Mouse (Mus musculus) hindbrain, postnatal 0 days (tissue): ENCODE data around the gene Itpr2. TPM values are rescaled to one million over a fixed set of nuclear protein-coding genes. Genes with fewer than 3 reads are reported as not detected.

ENCODE experiments used
- ATAC-seq: fragments of 200-750 bp; cut with Nextera tagmentation; 2 replicates; pipeline ENCODE4 v1.8.0; 2017; ENCODE audit warnings: mild to moderate bottlenecking, moderate TSS enrichment, moderate library complexity
- DNase-seq: peaks from one replicate; pipeline ENCODE4 v3.0.0-alpha.2; 2015; ENCODE audit warnings: low spot score
- H3K27ac ChIP-seq: fragments of 300-500 bp; sonication (generic); 2 replicates; pipeline ENCODE4 v1.5.1; 2014; ENCODE audit warnings: mild to moderate bottlenecking
- H3K27me3 ChIP-seq: fragments of 300-500 bp; sonication (generic); 2 replicates; pipeline ENCODE4 v1.6.1; 2014; ENCODE audit warnings: low read length, mixed read lengths; ENCODE audit not compliant: insufficient read depth
- H3K36me3 ChIP-seq: fragments of 300-500 bp; sonication (generic); 2 replicates; pipeline ENCODE4 v1.6.1; 2014; ENCODE audit warnings: low read length, mixed read lengths; ENCODE audit not compliant: insufficient read depth
- H3K4me1 ChIP-seq: fragments of 300-500 bp; sonication (generic); 2 replicates; pipeline ENCODE4 v1.6.1; 2014; ENCODE audit warnings: antibody characterized with exemption, low read length, mixed read lengths; ENCODE audit not compliant: insufficient read depth
- H3K4me2 ChIP-seq: fragments of 300-500 bp; sonication (generic); 2 replicates; pipeline ENCODE4 v1.6.1; 2014; ENCODE audit warnings: low read depth, mild to moderate bottlenecking, low read length, moderate library complexity, mixed read lengths
- H3K4me3 ChIP-seq: fragments of 300-500 bp; sonication (generic); 2 replicates; pipeline ENCODE4 v1.5.1; 2014; ENCODE audit warnings: low read length
- H3K9ac ChIP-seq: fragments of 300-500 bp; sonication (generic); replicated peaks from 2 replicates; pipeline ENCODE4 v1.6.1; 2014; ENCODE audit warnings: mild to moderate bottlenecking, low read length, moderate library complexity, mixed read lengths
- H3K9me3 ChIP-seq: fragments of 300-500 bp; sonication (generic); 2 replicates; pipeline ENCODE4 v1.6.1; 2016; ENCODE audit warnings: low read length, mixed read lengths
- CTCF ChIP-seq: IDR thresholded peaks from 2 replicates; pipeline ENCODE4 v1.5.1; 2016; ENCODE audit warnings: antibody characterized with exemption, control low read depth, low read depth
- WGBS: fragments of 180-500 bp; shearing (Covaris S2); extraction: QIAGEN DNeasy Blood & Tissue Kit; methylation state at CpG from one replicate; pipeline ENCODE4 v1.1.7; 2014; 5-methylcytosine and 5-hydroxymethylcytosine counted together
- polyA plus RNA-seq: library from polyadenylated mRNA; unstranded; fragments of >200 nt; fragmentation: Nextera tagmentation; extraction: Ambion mirVana; gene quantifications from 2 replicates; pipeline ENCODE4 v1.2.1, GENCODE M21; 2015
- total RNA-seq: library from RNA; depleted of rRNA; stranded (reverse); fragments of >200 nt; gene quantifications from 2 replicates; pipeline ENCODE4 v1.2.3, GENCODE M21; 2014

Gene Itpr2
- total and polyA plus RNA-seq, 2 experiments from 2014 or later: 15.3 to 15.7 TPM

GRCm38 (mm10) chr6:146326631-146327030 lies 175.4 kb downstream of the Itpr2 start:
- Histone ChIP-seq H3K4me3 (no peak overlapping the region), H3K36me3 (no peaks in the 10 kb centered on the region), H3K4me2 (no peak overlapping the region), H3K27me3 (no peaks in the 10 kb centered on the region), H3K4me1 (no peaks in the 10 kb centered on the region), H3K27ac (no peak overlapping the region), H3K9me3 (no peaks in the 10 kb centered on the region), H3K9ac (no peak overlapping the region)
- TF ChIP-seq CTCF: no peak
- DNase-seq (no peak), ATAC-seq (no peak)
- 92% methylated on average over 8 of the region's 8 CpGs for WGBS

DNA sequence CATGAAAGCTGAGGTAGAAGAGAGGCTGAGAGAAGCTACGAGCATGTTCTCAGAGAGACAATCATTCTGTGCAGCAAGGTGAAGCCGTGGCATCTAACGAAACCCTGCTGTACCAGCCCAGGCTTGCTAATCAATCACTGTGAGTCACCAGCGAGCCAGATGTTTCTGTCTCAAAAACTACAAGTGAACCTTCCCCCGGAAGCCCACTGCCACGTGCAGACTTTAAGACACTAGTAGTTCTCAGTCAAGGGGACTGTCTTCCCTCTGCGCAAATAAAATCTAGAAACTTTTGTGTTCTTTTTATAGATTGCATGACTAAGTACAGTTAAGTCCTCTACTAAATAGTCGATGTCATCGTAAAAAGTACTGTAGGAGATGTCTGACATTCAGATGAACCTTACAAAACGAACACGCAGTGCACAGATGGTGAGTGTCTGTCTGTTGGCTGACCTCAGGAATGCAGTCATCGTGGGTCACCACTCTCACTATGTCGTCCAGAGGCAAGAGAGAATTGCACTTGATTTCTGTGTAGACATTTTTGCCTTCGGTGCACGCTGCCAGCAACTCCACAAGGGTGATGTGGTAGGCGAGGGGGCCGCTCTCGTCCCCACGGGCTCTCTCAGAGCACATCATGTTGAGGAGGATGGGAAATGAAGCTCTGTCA lies 177.3 kb downstream of the Itpr2 start:
- no peaks in the 10 kb centered on the region for H3K36me3 ChIP-seq
- H3K27me3 ChIP-seq: no peaks in the 10 kb centered on the region
- WGBS: 68% methylated on average over 19 of the region's 19 CpGs
- H3K27ac ChIP-seq: no peak overlapping the region
- no peak overlapping the region for H3K4me3 ChIP-seq
- ATAC-seq: no peak
- H3K9me3 ChIP-seq: no peaks in the 10 kb centered on the region
- DNase-seq: no peak
- H3K9ac ChIP-seq: no peak overlapping the region
- no peak overlapping the region for H3K4me2 ChIP-seq
- TF ChIP-seq CTCF: no peak
- H3K4me1 ChIP-seq: no peaks in the 10 kb centered on the region

DNA sequence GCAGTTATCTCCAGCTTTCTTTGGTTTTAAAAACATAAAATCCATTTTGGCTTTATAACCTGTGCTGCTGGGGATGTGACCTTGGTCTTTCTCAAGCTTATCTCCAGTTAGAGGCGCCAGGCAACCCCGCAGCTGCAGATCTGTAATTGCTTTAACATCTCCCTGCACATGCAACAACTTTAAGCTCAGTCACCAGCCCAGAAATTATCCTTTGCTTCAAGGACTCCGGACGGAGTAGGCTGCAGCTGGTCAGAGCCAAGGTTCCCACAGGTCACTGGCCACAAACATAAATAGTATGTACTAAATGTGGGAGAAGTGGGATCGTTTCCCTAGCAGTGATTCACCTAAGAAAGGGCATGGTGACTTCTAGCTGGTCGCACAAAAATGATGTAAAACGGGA lies 179.5 kb downstream of the Itpr2 start:
- Histone ChIP-seq H3K27me3 (no peaks in the 10 kb centered on the region), H3K27ac (no peak overlapping the region), H3K9ac (no peak overlapping the region), H3K9me3 (no peaks in the 10 kb centered on the region), H3K4me3 (no peak overlapping the region), H3K4me1 (no peaks in the 10 kb centered on the region), H3K4me2 (no peak overlapping the region), H3K36me3 (no peaks in the 10 kb centered on the region)
- TF ChIP-seq CTCF: no peak
- WGBS: 81% methylated on average over 7 of the region's 7 CpGs
- ATAC-seq: no peak
- no peak for DNase-seq

- Histone ChIP-seq H3K9me3 (no peaks in the 10 kb centered on the region), H3K4me1 (no peaks in the 10 kb centered on the region), H3K4me3 (no peak overlapping the region), H3K27ac (no peak overlapping the region), H3K4me2 (no peak overlapping the region), H3K9ac (no peak overlapping the region), H3K27me3 (no peaks in the 10 kb centered on the region), H3K36me3 (no peaks in the 10 kb centered on the region)
- no peak for TF ChIP-seq CTCF
- DNase-seq: no peak
- 70% methylated on average over 4 of the region's 4 CpGs for WGBS
- ATAC-seq: no peak
Observed at GRCm38 (mm10) chr6:146321951-146322350, 180.1 kb downstream of the Itpr2 start.

DNA sequence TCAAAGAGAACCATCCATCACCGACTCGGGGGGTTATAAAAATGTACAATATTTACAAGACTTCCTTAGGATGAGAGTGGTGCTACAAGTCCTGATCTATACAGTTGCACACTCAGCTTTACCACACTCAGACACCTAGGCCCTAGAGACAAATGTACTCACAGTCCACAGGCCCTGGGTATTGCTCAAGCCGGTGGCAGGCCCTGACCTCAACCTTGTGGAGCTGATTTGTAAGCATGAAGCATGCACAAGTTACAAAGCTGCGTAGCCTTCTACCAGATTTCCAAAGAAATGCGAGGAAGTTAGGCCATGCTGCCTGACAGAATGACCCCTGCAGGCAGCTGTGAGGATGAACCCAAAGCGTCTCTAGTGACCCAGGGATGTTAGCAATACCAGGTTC lies 185.6 kb downstream of the Itpr2 start:
- no peak overlapping the region for H3K27ac ChIP-seq
- no peak overlapping the region for H3K4me2 ChIP-seq
- ATAC-seq: no peak
- H3K9ac ChIP-seq: no peak overlapping the region
- H3K4me3 ChIP-seq: no peak overlapping the region
- TF ChIP-seq CTCF: no peak
- H3K27me3 ChIP-seq: no peaks in the 10 kb centered on the region
- WGBS: 81% methylated on average over 6 of the region's 6 CpGs
- no peaks in the 10 kb centered on the region for H3K9me3 ChIP-seq
- H3K4me1 ChIP-seq: no peaks in the 10 kb centered on the region
- no peaks in the 10 kb centered on the region for H3K36me3 ChIP-seq
- DNase-seq: no peak

- WGBS: 92% methylated on average over 8 of the region's 8 CpGs
- no peaks in the 10 kb centered on the region for H3K9me3 ChIP-seq
- no peak overlapping the region for H3K4me2 ChIP-seq
- H3K4me1 ChIP-seq: no peaks in the 10 kb centered on the region
- TF ChIP-seq CTCF: no peak
- no peaks in the 10 kb centered on the region for H3K27me3 ChIP-seq
- H3K9ac ChIP-seq: no peak overlapping the region
- no peak overlapping the region for H3K27ac ChIP-seq
- H3K36me3 ChIP-seq: no peaks in the 10 kb centered on the region
- no peak for DNase-seq
- no peak overlapping the region for H3K4me3 ChIP-seq
- no peak for ATAC-seq
Observed at GRCm38 (mm10) chr6:146315153-146315552, 186.9 kb downstream of the Itpr2 start.

DNA sequence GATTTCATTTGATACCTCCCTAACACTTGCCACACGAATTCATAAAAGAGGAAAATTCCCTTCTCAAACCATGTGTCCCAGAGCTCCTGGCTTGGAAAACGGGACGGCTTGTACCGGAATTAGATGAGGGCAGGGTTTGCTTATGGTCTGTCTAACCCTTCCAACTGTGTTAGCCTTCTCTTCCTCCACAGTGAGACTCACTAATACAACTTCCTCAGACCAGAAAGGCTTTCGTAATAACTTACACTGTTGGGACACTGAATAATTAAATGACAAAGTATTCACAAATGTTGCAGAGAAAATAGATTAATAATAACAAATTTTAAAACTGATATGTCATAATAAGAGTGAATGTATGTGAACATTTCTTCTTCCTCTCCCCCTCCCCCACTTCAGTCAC lies 187.7 kb downstream of the Itpr2 start:
- Histone ChIP-seq H3K27ac (no peak overlapping the region), H3K9me3 (no peaks in the 10 kb centered on the region), H3K4me1 (no peaks in the 10 kb centered on the region), H3K27me3 (no peaks in the 10 kb centered on the region), H3K9ac (no peak overlapping the region), H3K4me3 (no peak overlapping the region), H3K36me3 (no peaks in the 10 kb centered on the region), H3K4me2 (no peak overlapping the region)
- TF ChIP-seq CTCF: no peak
- no peak for ATAC-seq
- DNase-seq: no peak
- WGBS: 82% methylated on average over 5 of the region's 5 CpGs
